Mouse (Mus musculus) kidney, adult 2 months (tissue): Measurements from ENCODE around the gene Rnd1. TPM values are rescaled to one million over a fixed set of nuclear protein-coding genes. Genes with fewer than 3 reads are reported as not detected.

Experiments used
- DNase-seq: peaks from one replicate; pipeline ENCODE4 v3.0.0; 2021
- H3K27ac ChIP-seq: fragments of 200-500 bp; 2 replicates; pipeline ENCODE4 v1.5.1; 2012; ENCODE audit warnings: low read depth, low read length, control low read depth, inconsistent platforms; ENCODE audit not compliant: insufficient read depth
- H3K27me3 ChIP-seq: fragments of 200-500 bp; replicated peaks from 2 replicates; pipeline ENCODE4 v1.6.1; 2012; ENCODE audit warnings: mild to moderate bottlenecking, moderate library complexity, low read length, inconsistent platforms; ENCODE audit not compliant: control insufficient read depth, insufficient read depth
- H3K36me3 ChIP-seq: fragments of 200-500 bp; 2 replicates; pipeline ENCODE4 v1.6.1; 2012; ENCODE audit warnings: mild to moderate bottlenecking, moderate library complexity, low read length, inconsistent platforms; ENCODE audit not compliant: control insufficient read depth, insufficient read depth
- H3K4me1 ChIP-seq: fragments of 200-500 bp; 2 replicates; pipeline ENCODE4 v1.6.1; 2011; ENCODE audit warnings: low read length; ENCODE audit not compliant: control insufficient read depth, insufficient read depth
- H3K4me3 ChIP-seq: fragments of 200-500 bp; 2 replicates; pipeline ENCODE4 v1.5.1; 2011; ENCODE audit warnings: mild to moderate bottlenecking, low read depth, low read length, control low read depth; ENCODE audit not compliant: insufficient read depth
- CTCF ChIP-seq: fragments of 200-500 bp; conservative IDR thresholded peaks from 2 replicates; pipeline ENCODE4 v1.5.1; 2011; ENCODE audit warnings: low read depth, mild to moderate bottlenecking, control low read depth, low read length, moderate library complexity, mixed read lengths; ENCODE audit not compliant: insufficient read depth, insufficient read length
- POLR2A ChIP-seq: fragments of 200-500 bp; IDR thresholded peaks from one replicate; pipeline ENCODE4 v1.6.1; 2011; ENCODE audit warnings: low read depth, low read length, control low read depth
- WGBS: fragments of 180-500 bp; shearing (Covaris S2); methylation state at CpG from one replicate; pipeline ENCODE4 v1.1.7; 2018; 5-methylcytosine and 5-hydroxymethylcytosine counted together
- polyA plus RNA-seq: library from polyadenylated mRNA; depleted of rRNA; stranded (reverse); fragments of >200 nt; gene quantifications from 2 replicates; pipeline ENCODE4 v1.2.3, GENCODE M21; 2012

Rnd1 gene
- polyA plus RNA-seq, 1 experiment: 2.8 TPM

DNA sequence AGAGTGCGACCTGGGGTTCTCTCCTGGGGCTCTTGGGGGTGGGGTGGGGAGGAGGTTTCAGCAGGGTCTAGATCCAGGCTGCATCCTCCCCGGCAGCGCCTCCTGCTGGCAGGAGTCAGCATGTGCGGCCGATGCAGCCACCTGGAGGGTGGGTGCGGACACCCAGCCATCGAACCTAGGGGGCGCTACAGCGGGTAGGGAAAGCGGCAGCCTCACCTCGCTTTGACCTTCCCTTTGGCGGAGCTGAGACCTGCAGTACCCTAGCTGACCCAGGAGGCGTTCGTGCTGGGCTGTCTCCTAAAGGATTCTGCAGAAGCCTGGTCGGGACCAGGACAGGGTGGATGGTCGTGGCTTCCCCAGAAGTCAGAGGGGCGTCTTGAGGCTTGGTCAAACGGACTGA lies 45.8 kb downstream of the Rnd1 start:
- Histone ChIP-seq H3K27ac (no peak overlapping the region), H3K36me3 (no peaks in the 10 kb centered on the region), H3K27me3 (0 out of 2 replicates have a peak, but pooled peaks cover 2% of the 10 kb centered on the region), H3K4me3 (peak overlapping the region; percentile 27; the same call in 1 of the 2 replicates), H3K4me1 (no peaks in the 10 kb centered on the region)
- TF ChIP-seq CTCF: peak; percentile 74
- TF ChIP-seq POLR2A: no peak
- under 1% methylated on average over 18 of the region's 18 CpGs for WGBS
- DNase-seq: peak; percentile 62

DNA sequence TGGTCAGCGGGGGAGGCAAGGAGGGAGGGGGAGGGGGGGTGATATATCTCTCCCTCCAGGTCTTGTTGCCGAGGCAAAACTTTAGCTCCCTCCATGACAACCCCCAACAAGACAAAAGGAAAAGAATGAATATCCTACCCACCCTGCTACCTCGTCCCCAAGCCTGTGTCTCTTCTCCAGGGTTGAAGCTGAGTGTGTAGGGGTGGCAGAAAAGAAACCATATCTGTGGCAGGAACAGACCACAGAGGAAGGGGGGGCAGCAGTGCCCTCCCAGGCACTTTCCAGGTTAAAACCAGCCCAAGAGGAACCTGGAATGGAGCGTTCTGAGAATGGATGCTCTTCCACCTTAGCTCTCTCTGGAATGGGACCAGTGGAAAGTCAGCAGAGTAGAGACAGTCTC lies 46.7 kb downstream of the Rnd1 start, which contains the start of gene Cacnb3:
Gene Cacnb3, plus strand, starts transcription at position 301 of the 400 bp plus-strand sequence.
- no peak within 1 kb of the TSS for H3K27ac ChIP-seq
- DNase-seq: no peak
- H3K4me3 ChIP-seq: peak within 1 kb of the TSS; percentile 27; the same call in 1 of the 2 replicates
- H3K4me1 ChIP-seq: no peaks in the 10 kb centered on the region
- 0 out of 2 replicates have a peak, but pooled peaks cover under 1% of the 10 kb centered on the region for H3K27me3 ChIP-seq
- H3K36me3 ChIP-seq: no peaks in the 10 kb centered on the region
- no peak for TF ChIP-seq POLR2A
- no peak for TF ChIP-seq CTCF
- 57% methylated on average over 4 of the region's 4 CpGs for WGBS

DNA sequence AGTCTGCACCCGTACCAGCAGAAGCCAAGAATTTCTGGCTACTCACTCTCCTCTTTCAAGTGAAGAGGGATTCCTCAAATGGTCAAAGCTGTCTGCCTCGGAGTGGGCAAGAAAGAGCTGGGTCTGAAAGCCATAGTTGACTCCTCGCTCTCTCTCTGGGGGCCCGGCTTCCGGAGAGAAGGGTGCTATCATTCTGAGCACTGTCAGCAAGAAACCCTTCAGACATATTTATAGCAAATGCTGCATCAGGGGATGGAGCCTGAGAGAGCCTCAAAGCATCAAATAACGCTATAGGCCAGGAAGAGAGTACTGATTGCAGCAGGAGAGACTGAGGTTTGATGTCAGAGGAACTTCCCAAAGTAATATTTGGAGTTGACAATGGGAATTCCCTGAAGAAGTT lies 47.8 kb downstream of the Rnd1 start:
- 64% methylated on average over 6 of the region's 6 CpGs for WGBS
- no peak overlapping the region for H3K27ac ChIP-seq
- no peaks in the 10 kb centered on the region for H3K4me1 ChIP-seq
- H3K4me3 ChIP-seq: no peak overlapping the region
- DNase-seq: no peak
- no peak for TF ChIP-seq CTCF
- TF ChIP-seq POLR2A: no peak
- no peaks in the 10 kb centered on the region for H3K36me3 ChIP-seq
- no peaks in the 10 kb centered on the region for H3K27me3 ChIP-seq

DNA sequence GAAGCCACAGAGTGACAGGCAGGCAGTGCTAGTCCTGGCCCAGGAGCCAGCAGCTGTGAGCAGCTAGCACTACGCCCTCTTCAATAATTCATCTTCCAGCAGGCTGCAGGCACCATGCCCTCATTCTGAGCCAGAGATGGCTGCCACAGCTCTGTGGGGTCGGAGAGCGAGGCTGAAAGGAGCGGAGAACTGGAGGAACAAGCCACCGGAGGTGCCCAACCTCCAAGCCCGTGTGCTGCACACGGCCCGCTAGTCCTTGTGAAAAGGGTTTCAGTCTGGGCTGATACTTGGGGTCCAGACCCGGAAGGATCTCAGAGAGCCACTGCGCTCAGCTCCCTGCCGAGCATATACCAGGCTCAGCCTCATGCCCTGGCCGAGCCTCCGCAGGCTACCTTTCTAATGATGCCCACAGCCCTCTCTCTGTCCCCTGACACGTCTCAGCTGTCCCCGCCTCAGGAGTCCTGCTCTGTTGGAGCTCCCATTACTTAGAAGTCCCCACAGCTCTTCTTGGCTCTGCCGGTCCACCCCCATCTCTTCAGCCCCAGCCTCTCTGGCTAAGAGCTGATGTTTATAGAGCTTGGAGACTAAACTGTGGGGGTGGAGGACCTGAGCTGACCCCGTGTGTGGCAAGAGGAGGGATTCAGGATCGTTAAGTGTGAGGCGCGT lies 48.5 kb downstream of the Rnd1 start:
- no peak overlapping the region for H3K4me3 ChIP-seq

DNA sequence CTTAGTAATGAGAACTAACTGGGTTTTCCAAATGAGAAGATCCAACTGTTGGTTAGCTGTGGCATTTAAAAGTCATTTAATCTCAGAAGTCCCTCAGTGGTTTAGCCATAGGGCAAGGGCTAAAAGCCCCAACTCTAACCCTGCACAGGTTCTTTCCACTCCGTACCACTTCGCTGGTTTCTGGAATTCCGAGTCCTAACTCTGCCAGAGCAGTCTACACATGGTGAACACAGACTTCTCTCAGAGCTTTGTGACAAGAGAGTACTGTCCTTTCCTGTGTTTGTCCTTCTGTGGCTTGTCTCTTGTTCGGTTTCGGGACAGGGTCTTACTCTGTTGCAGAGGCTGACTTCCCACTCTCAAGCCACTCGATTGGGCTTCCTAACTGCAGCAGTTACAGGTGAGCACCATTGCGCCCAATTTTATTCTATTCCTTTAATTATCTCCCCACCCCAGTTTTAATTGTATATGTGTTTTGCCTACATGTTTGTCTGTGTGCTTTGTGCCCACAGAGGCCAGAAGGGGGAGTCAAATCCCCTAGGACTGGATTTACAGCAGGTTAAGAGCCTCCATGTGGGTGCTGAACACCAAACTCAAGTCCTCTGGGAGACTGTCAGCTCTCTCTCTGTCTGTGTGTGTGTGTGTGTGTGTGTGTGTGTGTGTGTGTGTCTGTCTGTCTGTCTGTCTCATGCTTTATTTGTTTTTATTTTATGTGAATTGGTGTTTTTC lies 50.6 kb downstream of the Rnd1 start:
- Histone ChIP-seq H3K4me3 (no peak overlapping the region), H3K27me3 (no peaks in the 10 kb centered on the region), H3K27ac (peak overlapping the region; percentile 46; the same call in 1 of the 2 replicates), H3K36me3 (no peaks in the 10 kb centered on the region), H3K4me1 (no peaks in the 10 kb centered on the region)
- peak; percentile 47 for DNase-seq
- 52% methylated on average over 7 of the region's 7 CpGs for WGBS
- TF ChIP-seq CTCF: no peak
- TF ChIP-seq POLR2A: no peak

More for the DNA sequence above, 48.5 kb downstream of the Rnd1 start:
- Histone ChIP-seq H3K36me3 (no peaks in the 10 kb centered on the region), H3K4me1 (no peaks in the 10 kb centered on the region), H3K27ac (no peak overlapping the region), H3K27me3 (no peaks in the 10 kb centered on the region)
- DNase-seq: no peak
- 30% methylated on average over 20 of the region's 20 CpGs for whole genome bisulfite sequencing
- TF ChIP-seq CTCF (no peak), POLR2A (no peak)

- Histone ChIP-seq H3K27me3 (no peaks in the 10 kb centered on the region), H3K4me1 (no peaks in the 10 kb centered on the region), H3K4me3 (no peak overlapping the region), H3K36me3 (no peaks in the 10 kb centered on the region), H3K27ac (peak overlapping the region; percentile 30; the same call in 1 of the 2 replicates)
- WGBS: 8% methylated on average over 8 of the region's 8 CpGs
- DNase-seq: no peak
- TF ChIP-seq POLR2A (no peak), CTCF (no peak)
Measured at GRCm38 (mm10) chr15:98626078-98626477, 51.2 kb downstream of the Rnd1 start.

GRCm38 (mm10) chr15:98623361-98623821 lies 53.9 kb downstream of the Rnd1 start:
- TF ChIP-seq POLR2A (no peak), CTCF (no peak)
- no peak for DNase-seq

More at GRCm38 (mm10) chr15:98623361-98623821, 53.9 kb downstream of the Rnd1 start:
- 54% methylated on average over 5 of the region's 5 CpGs for WGBS
- no peaks in the 10 kb centered on the region for H3K27me3 ChIP-seq
- H3K36me3 ChIP-seq: no peaks in the 10 kb centered on the region
- H3K4me3 ChIP-seq: no peak overlapping the region
- no peak overlapping the region for H3K27ac ChIP-seq
- no peaks in the 10 kb centered on the region for H3K4me1 ChIP-seq
